Mouse (Mus musculus) lung, adult 18-20 months (tissue): Measurements from ENCODE around the gene Cd37.

Source experiments
- DNase-seq, 2 experiments: peaks; one replicate each; pipeline ENCODE4 v3.0.0; 2022; ENCODE audit warnings: mixed read lengths in 2 of 2

Cd37 gene

GRCm38 (mm10) chr7:45234333-45234841, 4.5 kb downstream of the Cd37 start:
- DNase-seq = peak; percentile 32 to 38

- DNase-seq = no peak
Measured at GRCm38 (mm10) chr7:45233580-45234332, 5.2 kb downstream of the Cd37 start.

- no peak for DNase-seq
Measured at GRCm38 (mm10) chr7:45232716-45233465, 6.0 kb downstream of the Cd37 start.

GRCm38 (mm10) chr7:45231941-45232340, 7.0 kb downstream of the Cd37 start:
- no peak for DNase-seq

GRCm38 (mm10) chr7:45231192-45231591, 7.7 kb downstream of the Cd37 start:
- DNase-seq = no peak

- no peak for DNase-seq
Measured at GRCm38 (mm10) chr7:45229459-45230203, 9.3 kb downstream of the Cd37 start.

- no peak for DNase-seq
Measured at GRCm38 (mm10) chr7:45229046-45229445, 9.9 kb downstream of the Cd37 start.

GRCm38 (mm10) chr7:45228548-45228947, 10.4 kb downstream of the Cd37 start:
- DNase-seq = no peak

- no peak for DNase-seq
Measured at GRCm38 (mm10) chr7:45226421-45226820, 12.5 kb downstream of the Cd37 start.

- DNase-seq = no peak
Measured at GRCm38 (mm10) chr7:45224826-45225225, 14.1 kb downstream of the Cd37 start.

- no peak for DNase-seq
Measured at GRCm38 (mm10) chr7:45221680-45222079, 17.2 kb downstream of the Cd37 start.

- peak; percentile 52 to 64 for DNase-seq
Measured at GRCm38 (mm10) chr7:45216442-45217183, 22.3 kb downstream of the Cd37 start.

GRCm38 (mm10) chr7:45215673-45216441, 23.1 kb downstream of the Cd37 start, which contains the start of gene Tead2:
TSS of gene Tead2 (plus strand) at chr7:45215753.
- DNase-seq = peak; percentile 45 to 64

GRCm38 (mm10) chr7:45213708-45214107, 25.2 kb downstream of the Cd37 start:
- no peak for DNase-seq

GRCm38 (mm10) chr7:45212356-45212755, 26.6 kb downstream of the Cd37 start:
- DNase-seq = no peak

- DNase-seq = no peak
Measured at GRCm38 (mm10) chr7:45211851-45212251, 27.1 kb downstream of the Cd37 start, which contains the start of gene Dkkl1. TSS of gene Dkkl1 (minus strand) at chr7:45212147.

GRCm38 (mm10) chr7:45211070-45211469, 27.8 kb downstream of the Cd37 start:
- no peak for DNase-seq

GRCm38 (mm10) chr7:45208260-45208659, 30.7 kb downstream of the Cd37 start:
- DNase-seq = no peak

GRCm38 (mm10) chr7:45204380-45205143, 34.4 kb downstream of the Cd37 start, which contains the start of gene Ccdc155:
TSS of gene Ccdc155 (minus strand) at chr7:45204892.
- DNase-seq = peak; percentile 94 to 96

- no peak for DNase-seq
Measured at GRCm38 (mm10) chr7:45202654-45203053, 36.3 kb downstream of the Cd37 start.

- no peak for DNase-seq
Measured at GRCm38 (mm10) chr7:45198961-45199360, 40.0 kb downstream of the Cd37 start.
